Mouse (Mus musculus) cerebellum, adult 2 months (tissue): ENCODE data around the gene A3galt2.

Source experiments
- CTCF ChIP-seq: fragments of 200-500 bp; IDR thresholded peaks from 2 replicates; pipeline ENCODE4 v1.5.1; 2011; ENCODE audit warnings: low read depth, mild to moderate bottlenecking, control low read depth, low read length, moderate library complexity, borderline replicate concordance; ENCODE audit not compliant: insufficient read depth
- POLR2A ChIP-seq: fragments of 200-500 bp; IDR thresholded peaks from 2 replicates; pipeline ENCODE4 v1.6.1; 2011; ENCODE audit warnings: low read length, control low read depth, borderline replicate concordance; ENCODE audit not compliant: insufficient read depth

- TF ChIP-seq CTCF: no peak
- no peak for TF ChIP-seq POLR2A
Measured at GRCm38 (mm10) chr4:128740878-128741277, 14.3 kb upstream of the A3galt2 start.
